Mouse (Mus musculus) olfactory bulb, adult 2 months (tissue): ENCODE results near the gene Zfp536.

ENCODE experiments used
- CTCF ChIP-seq: fragments of 200-500 bp; IDR thresholded peaks from 2 replicates; pipeline ENCODE4 v1.5.1; 2012; ENCODE audit warnings: low read depth, mild to moderate bottlenecking, low read length, moderate library complexity; ENCODE audit not compliant: insufficient read depth
- POLR2A ChIP-seq: fragments of 200-500 bp; IDR thresholded peaks from 2 replicates; pipeline ENCODE4 v1.6.1; 2012; ENCODE audit warnings: mild to moderate bottlenecking, low read depth, low read length, moderate library complexity; ENCODE audit not compliant: insufficient read depth

GRCm38 (mm10) chr7:37464186-37464721, 309.2 kb downstream of the Zfp536 start:
- TF ChIP-seq POLR2A (no peak), CTCF (no peak)
